ENCODE assay signal across 8 mouse cellular contexts in the genomic region with DNA sequence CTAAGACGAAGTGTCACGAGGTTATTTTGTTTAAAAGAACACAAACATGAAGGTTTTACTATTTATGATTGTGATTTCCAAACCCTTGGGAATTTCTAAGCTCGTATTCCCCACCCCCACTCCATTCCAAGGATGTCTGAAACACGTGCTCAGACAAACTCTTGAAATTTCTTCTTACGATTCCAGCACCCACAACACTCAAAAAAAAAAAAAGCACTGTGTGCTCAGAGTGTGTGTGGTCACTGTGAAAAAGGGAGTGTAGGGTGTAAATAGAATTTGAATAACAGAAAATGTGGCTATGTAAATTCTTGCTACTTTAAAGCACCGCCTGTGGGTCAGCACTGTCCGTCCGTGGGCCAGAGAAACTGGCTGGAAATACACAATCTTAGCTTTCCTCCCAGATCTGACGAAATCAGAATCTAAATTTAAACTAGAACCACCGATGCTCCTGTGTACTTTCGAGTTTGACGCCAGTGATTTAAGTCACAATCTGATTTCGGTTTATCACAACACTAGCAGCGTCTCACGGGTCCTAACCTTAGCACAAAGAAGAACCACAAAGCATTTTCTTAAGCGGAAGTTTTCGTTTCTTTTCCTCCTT. TPM values are rescaled to one million over a fixed set of nuclear protein-coding genes. Genes with fewer than 3 reads are reported as not detected.
DNase-seq lines count a peak whose midpoint lies in the region; ATAC-seq and TF ChIP-seq lines count a peak whose summit lies in the region.

No protein-coding gene starts in this region.

- TF ChIP-seq POLR2A in MEL (IDR thresholded peaks at IDR 0.05; ENCODE audit: control insufficient read depth in 1 of 2, insufficient read depth in 1 of 2, low read depth in 1 of 2, low read length in 2 of 2, poor library complexity in 1 of 2) = no peak; a peak in 1 of 4 replicates

- no peak for ATAC-seq in heart, embryonic 13.5 days (ENCODE audit: extremely low read depth, insufficient number of reproducible peaks, low FRiP score, low TSS enrichment)
- peak; percentile 14 for ATAC-seq in forebrain, embryonic 15.5 days (replicated peaks)
- ATAC-seq in liver, embryonic 11.5 days (replicated peaks; ENCODE audit: low FRiP score) = no peak
- ATAC-seq in neural tube, embryonic 12.5 days (ENCODE audit: low FRiP score, low read depth) = peak; percentile 30

- no peaks in the 10 kb centered on the region for H3K36me3 ChIP-seq in heart, embryonic 13.5 days
- peaks cover 0 to 20% of the 10 kb centered on the region in 2 experiments; a peak in 3 of 4 replicates for H3K36me3 ChIP-seq in MEL (ENCODE audit: control insufficient read depth in 1 of 2, insufficient read depth in 2 of 2, low read length in 2 of 2)
- H3K36me3 ChIP-seq in forebrain, embryonic 15.5 days = no peaks in the 10 kb centered on the region
- H3K36me3 ChIP-seq in liver, embryonic 11.5 days (ENCODE audit: control insufficient read depth, insufficient read depth, low read length) = no peaks in the 10 kb centered on the region
- no peaks in the 10 kb centered on the region for H3K36me3 ChIP-seq in neural tube, embryonic 12.5 days

- WGBS in heart, embryonic 13.5 days = 12% methylated on average over 17 of the region's 17 CpGs
- WGBS in forebrain, embryonic 15.5 days = 16% methylated on average over 17 of the region's 17 CpGs
- WGBS in liver, embryonic 11.5 days = 14% methylated on average over 17 of the region's 17 CpGs
- 16% methylated on average over 17 of the region's 17 CpGs for WGBS in neural tube, embryonic 12.5 days

- no peaks in the 10 kb centered on the region for H3K27me3 ChIP-seq in heart, embryonic 13.5 days (replicated peaks)
- no peaks in the 10 kb centered on the region for H3K27me3 ChIP-seq in MEL (ENCODE audit: control insufficient read depth in 1 of 2, insufficient read depth in 2 of 2, low read length in 2 of 2)
- H3K27me3 ChIP-seq in forebrain, embryonic 15.5 days = no peaks in the 10 kb centered on the region
- no peaks in the 10 kb centered on the region; the same call in 1 of the 2 replicates for H3K27me3 ChIP-seq in liver, embryonic 11.5 days (replicated peaks; ENCODE audit: control insufficient read depth, insufficient read depth, low read length)
- H3K27me3 ChIP-seq in neural tube, embryonic 12.5 days (replicated peaks) = no peaks in the 10 kb centered on the region

- no peak for TF ChIP-seq CTCF in MEL (IDR thresholded peaks at IDR 0.05 in 2 of 3, conservative IDR thresholded peaks at IDR 0.05 in 1 of 3; ENCODE audit: control insufficient read depth in 1 of 3, insufficient read depth in 1 of 3, low read depth in 2 of 3, low read length in 3 of 3, poor library complexity in 1 of 3, severe bottlenecking in 1 of 3)

- no peak for DNase-seq in heart, adult 18-20 months
- peak; percentile 72 for DNase-seq in MEL (ENCODE audit: low read depth, low spot score)
- no peak for DNase-seq in liver, embryonic 11.5 days (ENCODE audit: low spot score)
- no peak for DNase-seq in urinary bladder, postnatal 4 days (ENCODE audit: low spot score in 2 of 2)
- no peak for DNase-seq in frontal cortex, postnatal 10 days (ENCODE audit: low spot score in 2 of 2)

- no peaks in the 10 kb centered on the region for H3K9me3 ChIP-seq in heart, embryonic 13.5 days
- no peaks in the 10 kb centered on the region for H3K9me3 ChIP-seq in MEL (replicated peaks; ENCODE audit: insufficient read depth, low read length)
- H3K9me3 ChIP-seq in forebrain, embryonic 15.5 days = no peaks in the 10 kb centered on the region
- H3K9me3 ChIP-seq in liver, embryonic 11.5 days (ENCODE audit: control insufficient read depth, low read length) = no peaks in the 10 kb centered on the region
- no peaks in the 10 kb centered on the region for H3K9me3 ChIP-seq in neural tube, embryonic 12.5 days

- H3K79me2 ChIP-seq in MEL (ENCODE audit: control insufficient read depth, insufficient read depth, low read length, poor library complexity) = peaks cover 17% of the 10 kb centered on the region

- no peak for TF ChIP-seq RAD21 in MEL (IDR thresholded peaks at IDR 0.05; ENCODE audit: low read depth, low read length)

- peak in 1 of 2 experiments; percentile 8; a peak in 1 of 4 replicates for TF ChIP-seq EP300 in MEL (IDR thresholded peaks at IDR 0.05; ENCODE audit: low read depth in 1 of 2, low read length in 2 of 2)

- H3K4me2 ChIP-seq in heart, embryonic 13.5 days = peak overlapping the region; percentile 66
- peak overlapping the region; percentile 47 for H3K4me2 ChIP-seq in forebrain, embryonic 15.5 days (replicated peaks)
- H3K4me2 ChIP-seq in liver, embryonic 11.5 days = peak overlapping the region; percentile 61
- H3K4me2 ChIP-seq in neural tube, embryonic 12.5 days (replicated peaks) = peak overlapping the region; percentile 56

- peak overlapping the region; percentile 73 for H3K4me3 ChIP-seq in heart, embryonic 13.5 days
- peak overlapping the region; percentile 92 to 97 for H3K4me3 ChIP-seq in MEL (ENCODE audit: control insufficient read depth in 1 of 2, insufficient read depth in 1 of 2, low read depth in 2 of 2, low read length in 2 of 2)
- H3K4me3 ChIP-seq in forebrain, embryonic 15.5 days = peak overlapping the region; percentile 65
- H3K4me3 ChIP-seq in liver, embryonic 11.5 days (ENCODE audit: low read depth, low read length) = peak overlapping the region; percentile 67
- H3K4me3 ChIP-seq in neural tube, embryonic 12.5 days = peak overlapping the region; percentile 50

- H3K9ac ChIP-seq in heart, embryonic 13.5 days = peak overlapping the region; percentile 91
- peak overlapping the region; percentile 94 for H3K9ac ChIP-seq in MEL (ENCODE audit: control insufficient read depth, low read depth, low read length, poor library complexity, severe bottlenecking)
- H3K9ac ChIP-seq in forebrain, embryonic 15.5 days (replicated peaks) = peak overlapping the region; percentile 78
- H3K9ac ChIP-seq in liver, embryonic 11.5 days (ENCODE audit: low read depth, low read length) = peak overlapping the region; percentile 78
- peak overlapping the region; percentile 74 for H3K9ac ChIP-seq in neural tube, embryonic 12.5 days

- peaks cover 14% of the 10 kb centered on the region for H3K4me1 ChIP-seq in heart, embryonic 13.5 days
- H3K4me1 ChIP-seq in MEL (ENCODE audit: control insufficient read depth in 1 of 2, insufficient read depth in 2 of 2, low read length in 2 of 2) = peaks cover 11% of the 10 kb centered on the region in 2 experiments
- H3K4me1 ChIP-seq in forebrain, embryonic 15.5 days = peaks cover 12% of the 10 kb centered on the region
- peaks cover 5% of the 10 kb centered on the region for H3K4me1 ChIP-seq in liver, embryonic 11.5 days (replicated peaks; ENCODE audit: control insufficient read depth, insufficient read depth, low read length)
- H3K4me1 ChIP-seq in neural tube, embryonic 12.5 days = no peaks in the 10 kb centered on the region

- H3K27ac ChIP-seq in heart, embryonic 13.5 days (replicated peaks) = peak overlapping the region; percentile 91
- H3K27ac ChIP-seq in MEL (ENCODE audit: control insufficient read depth, low read depth, low read length) = peak overlapping the region; percentile 79
- peak overlapping the region; percentile 94 for H3K27ac ChIP-seq in forebrain, embryonic 15.5 days (replicated peaks)
- peak overlapping the region; percentile 77; the same call in 1 of the 2 replicates for H3K27ac ChIP-seq in liver, embryonic 11.5 days (ENCODE audit: low read depth, low read length)
- no peak overlapping the region for H3K27ac ChIP-seq in neural tube, embryonic 12.5 days

TF ChIP-seq in MEL, 35 proteins besides CTCF, POLR2A, EP300 and RAD21:
- TF ChIP-seq TCF12 (IDR thresholded peaks at IDR 0.05; ENCODE audit: low read depth, low read length) (peak; percentile 32; the same call in 1 of the 2 replicates), RCOR1 (IDR thresholded peaks at IDR 0.05; ENCODE audit: low read depth, low read length) (peak; percentile 96), ZNF384 (IDR thresholded peaks at IDR 0.05; ENCODE audit: low read depth, low read length) (0 out of 2 replicates have a peak, but pooled peaks have one; percentile 17), SIN3A (IDR thresholded peaks at IDR 0.05; ENCODE audit: low read length) (no peak), MYB (IDR thresholded peaks at IDR 0.05; ENCODE audit: low read depth, low read length) (no peak), GATA1 (IDR thresholded peaks at IDR 0.05; ENCODE audit: low read depth, low read length) (peak; percentile 53), BHLHE40 (IDR thresholded peaks at IDR 0.05; ENCODE audit: borderline replicate concordance, low read depth, low read length) (peak; percentile 57; the same call in 1 of the 2 replicates), MAX (IDR thresholded peaks at IDR 0.05; ENCODE audit: low read length) (0 out of 2 replicates have a peak, but pooled peaks have one; percentile 30), NRF1 (IDR thresholded peaks at IDR 0.05; ENCODE audit: insufficient read depth, low read depth, low read length, poor library complexity, severe bottlenecking) (no peak)

RNA-seq across cellular contexts. Expression of a gene that starts 0.8 kb away (rescaled TPM):
- 15.0 and 16.8 TPM in 2 replicates for polyA plus RNA-seq in heart, embryonic 13.5 days (2015; fragmentation: Nextera tagmentation; extraction: Ambion mirVana)
- total RNA-seq in heart, adult 18-20 months (2021) = 10 to 100 TPM; 12.4 to 13.6 TPM
- 7.0 and 7.7 TPM in 2 replicates for total RNA-seq in MEL (2012; rRNA removed)
- 100 to 1,000 TPM in 1 of 2 experiments, 10 to 100 TPM in 1; 31.8 to 209 TPM for polyA plus RNA-seq in MEL (2012; ENCODE audit: insufficient read depth in 1 of 2, insufficient read length in 2 of 2, low read depth in 1 of 2, low replicate concordance in 2 of 2, missing spikeins in 1 of 2)
- polyA plus RNA-seq in forebrain, embryonic 15.5 days (2015; fragmentation: Nextera tagmentation; extraction: Ambion mirVana) = 30.4 and 35.4 TPM in 2 replicates
- 19.5 and 21.2 TPM in 2 replicates for polyA plus RNA-seq in liver, embryonic 11.5 days (2014; fragmentation: Nextera tagmentation; extraction: Ambion mirVana)
- 28.5 and 29.5 TPM in 2 replicates for polyA plus RNA-seq in neural tube, embryonic 12.5 days (2016; fragmentation: Nextera tagmentation; extraction: Ambion mirVana)

RNA-seq across cellular contexts. Expression of a gene that starts 28.9 kb away (rescaled TPM):
- polyA plus RNA-seq in heart, embryonic 13.5 days (2015; fragmentation: Nextera tagmentation; extraction: Ambion mirVana) = 2.6 and 3.1 TPM in 2 replicates
- total RNA-seq in heart, adult 18-20 months (2021) = 1 to 10 TPM; 1.3 to 1.5 TPM
- total RNA-seq in MEL (2012; rRNA removed) = 2.0 and 2.1 TPM in 2 replicates
- polyA plus RNA-seq in MEL (2012; ENCODE audit: insufficient read depth in 1 of 2, insufficient read length in 2 of 2, low read depth in 1 of 2, low replicate concordance in 2 of 2, missing spikeins in 1 of 2) = not detected
- polyA plus RNA-seq in forebrain, embryonic 15.5 days (2015; fragmentation: Nextera tagmentation; extraction: Ambion mirVana) = 2.7 and 2.8 TPM in 2 replicates
- 4.1 and 4.2 TPM in 2 replicates for polyA plus RNA-seq in liver, embryonic 11.5 days (2014; fragmentation: Nextera tagmentation; extraction: Ambion mirVana)
- polyA plus RNA-seq in neural tube, embryonic 12.5 days (2016; fragmentation: Nextera tagmentation; extraction: Ambion mirVana) = 3.2 and 5.3 TPM in 2 replicates

Comparison
In these comparisons a context has a peak if more than half of its experiments do, and no peak if none do; other contexts are left out.
1. ATAC-seq: peak in forebrain, embryonic 15.5 days (single experiment) and neural tube, embryonic 12.5 days (single experiment); none in heart, embryonic 13.5 days (single experiment) and liver, embryonic 11.5 days (single experiment).
2. Peak in every context shown above with its lines, with median percentiles within 50 percentile points of each other: H3K4me2 ChIP-seq, H3K4me3 ChIP-seq and H3K9ac ChIP-seq.